Mouse (Mus musculus): ENCODE measurements at regions not wholly inside any gene's neighbourhood (a gene's known extent, or its start where the extent isn't known, plus 50 kb on each side); places are given as distances from the start of the nearest gene placed in this dataset.

- TF ChIP-seq CTCF (IDR thresholded peaks at IDR 0.05; ENCODE audit: extremely low read depth, insufficient read depth, low read length) = no peak
- no peak for TF ChIP-seq POLR2A (IDR thresholded peaks at IDR 0.05; ENCODE audit: extremely low read depth, insufficient read depth, low read length)
Measured at GRCm38 (mm10) chr6:78537476-78537875, 68.8 kb upstream of the Reg3g start.
